Mouse (Mus musculus) limb, embryonic 15.5 days (tissue): ENCODE measurements around the gene Tcerg1l. TPM values are rescaled to one million over a fixed set of nuclear protein-coding genes. Genes with fewer than 3 reads are reported as not detected.
A peak's percentile ranks its signal among the peaks of the same experiment; 100 is the strongest.

ENCODE experiments used
- ATAC-seq: fragments of 200-750 bp; cut with Nextera tagmentation; 2 replicates; pipeline ENCODE4 v1.8.0; 2017; ENCODE audit warnings: low read depth, moderate TSS enrichment; ENCODE audit not compliant: insufficient number of reproducible peaks, low FRiP score, low TSS enrichment
- H3K27ac ChIP-seq: fragments of 300-500 bp; sonication (generic); 2 replicates; pipeline ENCODE4 v1.5.1; 2015; ENCODE audit warnings: moderate library complexity, mild to moderate bottlenecking, inconsistent platforms
- H3K27me3 ChIP-seq: fragments of 300-500 bp; sonication (generic); 2 replicates; pipeline ENCODE4 v1.6.1; 2015; ENCODE audit warnings: inconsistent platforms
- H3K36me3 ChIP-seq: fragments of 300-500 bp; sonication (generic); 2 replicates; pipeline ENCODE4 v1.6.1; 2015; ENCODE audit warnings: inconsistent platforms
- H3K4me1 ChIP-seq: fragments of 300-500 bp; sonication (generic); 2 replicates; pipeline ENCODE4 v1.6.1; 2015; ENCODE audit warnings: inconsistent platforms
- H3K4me2 ChIP-seq: fragments of 300-500 bp; sonication (generic); 2 replicates; pipeline ENCODE4 v1.6.1; 2015; ENCODE audit warnings: mild to moderate bottlenecking, inconsistent platforms
- H3K4me3 ChIP-seq: fragments of 300-500 bp; sonication (generic); 2 replicates; pipeline ENCODE4 v1.5.1; 2015; ENCODE audit warnings: mild to moderate bottlenecking, inconsistent platforms
- H3K9ac ChIP-seq: fragments of 300-500 bp; sonication (generic); 2 replicates; pipeline ENCODE4 v1.6.1; 2015; ENCODE audit warnings: inconsistent platforms
- H3K9me3 ChIP-seq: fragments of 300-500 bp; sonication (generic); 2 replicates; pipeline ENCODE4 v1.6.1; 2016; ENCODE audit warnings: inconsistent platforms
- WGBS: fragments of 180-500 bp; shearing (Covaris S2); methylation state at CpG from one replicate; pipeline ENCODE4 v1.1.7; 2015; 5-methylcytosine and 5-hydroxymethylcytosine counted together
- polyA plus RNA-seq: library from polyadenylated mRNA; unstranded; fragments of >200 nt; fragmentation: Nextera tagmentation; extraction: Ambion mirVana; gene quantifications from 2 replicates; pipeline ENCODE4 v1.2.1, GENCODE M21; 2015

Gene Tcerg1l
- polyA plus RNA-seq, 1 experiment from 2014 or later = 0.95 TPM

- Histone ChIP-seq H3K9ac (no peak overlapping the region), H3K36me3 (no peaks in the 10 kb centered on the region), H3K4me2 (no peak overlapping the region), H3K27ac (no peak overlapping the region), H3K9me3 (no peaks in the 10 kb centered on the region), H3K4me1 (no peaks in the 10 kb centered on the region), H3K27me3 (no peaks in the 10 kb centered on the region), H3K4me3 (no peak overlapping the region)
- ATAC-seq = no peak
- 77% methylated on average over 7 of the region's 7 CpGs for WGBS
Measured at GRCm38 (mm10) chr7:138271328-138271727, 126.2 kb downstream of the Tcerg1l start.

GRCm38 (mm10) chr7:138269386-138269785, 128.1 kb downstream of the Tcerg1l start:
- no peak overlapping the region for H3K4me3 ChIP-seq
- H3K9ac ChIP-seq = no peak overlapping the region
- H3K4me1 ChIP-seq = no peaks in the 10 kb centered on the region
- no peaks in the 10 kb centered on the region for H3K27me3 ChIP-seq
- ATAC-seq = no peak
- no peak overlapping the region for H3K27ac ChIP-seq
- 46% methylated on average over 8 of the region's 8 CpGs for WGBS
- no peaks in the 10 kb centered on the region for H3K36me3 ChIP-seq
- H3K4me2 ChIP-seq = no peak overlapping the region
- H3K9me3 ChIP-seq = no peaks in the 10 kb centered on the region

- H3K4me1 ChIP-seq = no peaks in the 10 kb centered on the region
- H3K36me3 ChIP-seq = no peaks in the 10 kb centered on the region
- 57% methylated on average over 5 of the region's 5 CpGs for WGBS
- H3K9me3 ChIP-seq = no peaks in the 10 kb centered on the region
- H3K9ac ChIP-seq = no peak overlapping the region
- H3K27me3 ChIP-seq = no peaks in the 10 kb centered on the region
- H3K4me3 ChIP-seq = no peak overlapping the region
- no peak overlapping the region for H3K27ac ChIP-seq
- ATAC-seq = no peak
- H3K4me2 ChIP-seq = no peak overlapping the region
Measured at GRCm38 (mm10) chr7:138267976-138268646, 129.4 kb downstream of the Tcerg1l start.

- Histone ChIP-seq H3K27me3 (no peaks in the 10 kb centered on the region), H3K4me1 (peaks cover 5% of the 10 kb centered on the region; the same call in 1 of the 2 replicates), H3K4me3 (no peak overlapping the region), H3K27ac (no peak overlapping the region), H3K36me3 (no peaks in the 10 kb centered on the region), H3K9me3 (no peaks in the 10 kb centered on the region), H3K4me2 (no peak overlapping the region), H3K9ac (no peak overlapping the region)
- 71% methylated on average over 5 of the region's 5 CpGs for WGBS
- no peak for ATAC-seq
Measured at GRCm38 (mm10) chr7:138248612-138249011, 148.9 kb downstream of the Tcerg1l start.

- no peaks in the 10 kb centered on the region for H3K27me3 ChIP-seq
- ATAC-seq = no peak
- no peak overlapping the region for H3K4me3 ChIP-seq
- H3K9ac ChIP-seq = no peak overlapping the region
- no peaks in the 10 kb centered on the region for H3K36me3 ChIP-seq
- no peaks in the 10 kb centered on the region for H3K9me3 ChIP-seq
- no peak overlapping the region for H3K4me2 ChIP-seq
- H3K27ac ChIP-seq = no peak overlapping the region
- H3K4me1 ChIP-seq = peaks cover 5% of the 10 kb centered on the region; the same call in 1 of the 2 replicates
- 72% methylated on average over 3 of the region's 3 CpGs for WGBS
Measured at GRCm38 (mm10) chr7:138248176-138248575, 149.4 kb downstream of the Tcerg1l start.

- ATAC-seq = 0 out of 2 replicates have a peak, but pooled peaks have one; percentile 44
- WGBS = 14% methylated on average over 2 of the region's 2 CpGs
- H3K27ac ChIP-seq = no peak overlapping the region
Measured at GRCm38 (mm10) chr7:138246684-138247083, 150.8 kb downstream of the Tcerg1l start.

GRCm38 (mm10) chr7:138242229-138242628, 155.3 kb downstream of the Tcerg1l start:
- Histone ChIP-seq H3K4me3 (no peak overlapping the region), H3K36me3 (no peaks in the 10 kb centered on the region), H3K9ac (no peak overlapping the region), H3K4me1 (peaks cover 5% of the 10 kb centered on the region; the same call in 1 of the 2 replicates), H3K27ac (no peak overlapping the region), H3K4me2 (no peak overlapping the region), H3K9me3 (no peaks in the 10 kb centered on the region), H3K27me3 (no peaks in the 10 kb centered on the region)
- no peak for ATAC-seq
- WGBS = 72% methylated on average over 5 of the region's 5 CpGs

More at GRCm38 (mm10) chr7:138246684-138247083, 150.8 kb downstream of the Tcerg1l start:
- no peaks in the 10 kb centered on the region for H3K9me3 ChIP-seq
- no peak overlapping the region for H3K9ac ChIP-seq
- H3K4me1 ChIP-seq = peaks cover 5% of the 10 kb centered on the region; the same call in 1 of the 2 replicates
- no peak overlapping the region for H3K4me2 ChIP-seq
- H3K27me3 ChIP-seq = no peaks in the 10 kb centered on the region
- no peaks in the 10 kb centered on the region for H3K36me3 ChIP-seq
- H3K4me3 ChIP-seq = no peak overlapping the region

- H3K9ac ChIP-seq = no peak overlapping the region
- WGBS = 43% methylated on average over 5 of the region's 5 CpGs
- ATAC-seq = no peak
Measured at GRCm38 (mm10) chr7:138237708-138238225, 159.8 kb downstream of the Tcerg1l start.

GRCm38 (mm10) chr7:138224252-138224651, 173.3 kb downstream of the Tcerg1l start:
- ATAC-seq = no peak
- H3K27me3 ChIP-seq = no peaks in the 10 kb centered on the region
- WGBS = 72% methylated on average over 3 of the region's 3 CpGs
- H3K9ac ChIP-seq = no peak overlapping the region
- H3K9me3 ChIP-seq = no peaks in the 10 kb centered on the region
- H3K4me1 ChIP-seq = no peaks in the 10 kb centered on the region
- H3K36me3 ChIP-seq = no peaks in the 10 kb centered on the region
- no peak overlapping the region for H3K4me3 ChIP-seq
- H3K4me2 ChIP-seq = no peak overlapping the region
- no peak overlapping the region for H3K27ac ChIP-seq

More at GRCm38 (mm10) chr7:138237708-138238225, 159.8 kb downstream of the Tcerg1l start:
- Histone ChIP-seq H3K36me3 (no peaks in the 10 kb centered on the region), H3K4me2 (no peak overlapping the region), H3K4me1 (no peaks in the 10 kb centered on the region), H3K4me3 (no peak overlapping the region), H3K27me3 (no peaks in the 10 kb centered on the region), H3K27ac (no peak overlapping the region), H3K9me3 (no peaks in the 10 kb centered on the region)

GRCm38 (mm10) chr7:138222951-138223350, 174.6 kb downstream of the Tcerg1l start:
- 44% methylated on average over 4 of the region's 4 CpGs for WGBS
- no peaks in the 10 kb centered on the region for H3K27me3 ChIP-seq
- no peak overlapping the region for H3K9ac ChIP-seq
- no peaks in the 10 kb centered on the region for H3K9me3 ChIP-seq
- no peaks in the 10 kb centered on the region for H3K4me1 ChIP-seq
- no peak overlapping the region for H3K4me2 ChIP-seq
- no peak overlapping the region for H3K4me3 ChIP-seq
- no peak for ATAC-seq
- H3K36me3 ChIP-seq = no peaks in the 10 kb centered on the region
- no peak overlapping the region for H3K27ac ChIP-seq

- no peak overlapping the region for H3K4me3 ChIP-seq
- H3K27ac ChIP-seq = no peak overlapping the region
- ATAC-seq = peak; percentile 8; the same call in 1 of the 2 replicates
- no peaks in the 10 kb centered on the region for H3K27me3 ChIP-seq
- H3K36me3 ChIP-seq = no peaks in the 10 kb centered on the region
- WGBS = 53% methylated on average over 6 of the region's 6 CpGs
- peaks cover 7% of the 10 kb centered on the region for H3K4me1 ChIP-seq
- no peak overlapping the region for H3K4me2 ChIP-seq
- no peaks in the 10 kb centered on the region for H3K9me3 ChIP-seq
- no peak overlapping the region for H3K9ac ChIP-seq
Measured at GRCm38 (mm10) chr7:138217556-138218098, 179.9 kb downstream of the Tcerg1l start.

- Histone ChIP-seq H3K4me2 (no peak overlapping the region), H3K9ac (no peak overlapping the region), H3K9me3 (no peaks in the 10 kb centered on the region), H3K27ac (no peak overlapping the region), H3K27me3 (no peaks in the 10 kb centered on the region), H3K4me1 (peaks cover 7% of the 10 kb centered on the region), H3K4me3 (no peak overlapping the region), H3K36me3 (no peaks in the 10 kb centered on the region)
- ATAC-seq = no peak
- 39% methylated on average over 15 of the region's 15 CpGs for WGBS
Measured at GRCm38 (mm10) chr7:138215177-138215830, 182.2 kb downstream of the Tcerg1l start.
